Mouse (Mus musculus): ENCODE measurements at regions not wholly inside any gene's neighbourhood (a gene's known extent, or its start where the extent isn't known, plus 50 kb on each side); places are given as distances from the start of the nearest gene placed in this dataset.

DNA sequence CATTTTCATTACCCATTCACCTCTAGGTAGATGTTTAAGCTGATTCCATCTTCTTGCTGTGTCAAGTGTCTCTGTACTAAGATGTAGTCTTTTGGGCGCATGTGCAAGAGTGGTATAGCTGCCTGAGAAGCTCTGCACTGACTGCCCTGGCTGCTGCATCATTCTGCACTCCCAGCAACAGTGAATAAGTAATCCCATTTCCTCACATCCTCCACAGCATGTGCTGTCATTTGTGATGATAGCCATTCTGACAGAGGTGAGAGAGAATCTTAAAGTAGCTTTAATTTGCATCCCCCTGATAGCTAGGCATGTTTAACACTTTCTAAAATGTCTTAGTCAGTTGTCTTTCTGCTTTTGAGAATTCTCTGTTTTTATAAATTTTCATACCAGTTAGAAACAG, 1240.5 kb downstream of the 9330182O14Rik start:
- TF ChIP-seq CTCF (IDR thresholded peaks at IDR 0.05; ENCODE audit: borderline replicate concordance, control insufficient read depth, extremely low read depth, insufficient read depth, low read length, poor library complexity) (no peak), POLR2A (IDR thresholded peaks at IDR 0.05; ENCODE audit: control insufficient read depth, extremely low read depth, insufficient read depth, low read length, poor library complexity) (no peak)

All from thymus, adult 2 months (tissue).